Mouse (Mus musculus) limb, embryonic 12.5 days (tissue): Measurements from ENCODE around the gene Camkmt. TPM values are rescaled to one million over a fixed set of nuclear protein-coding genes. Genes with fewer than 3 reads are reported as not detected.

Source experiments
- ATAC-seq: fragments of 200-750 bp; cut with Nextera tagmentation; 2 replicates; pipeline ENCODE4 v1.8.0; 2017; ENCODE audit warnings: low read depth, moderate TSS enrichment; ENCODE audit not compliant: insufficient number of reproducible peaks, insufficient read depth, low FRiP score, low TSS enrichment
- H3K27ac ChIP-seq: fragments of 300-500 bp; sonication (generic); 2 replicates; pipeline ENCODE4 v1.5.1; 2016; ENCODE audit warnings: mild to moderate bottlenecking, moderate library complexity
- H3K27me3 ChIP-seq: fragments of 300-500 bp; sonication (generic); 2 replicates; pipeline ENCODE4 v1.6.1; 2016; ENCODE audit warnings: mild to moderate bottlenecking, moderate library complexity
- H3K36me3 ChIP-seq: fragments of 300-500 bp; sonication (generic); 2 replicates; pipeline ENCODE4 v1.6.1; 2016; ENCODE audit warnings: mild to moderate bottlenecking, moderate library complexity
- H3K4me1 ChIP-seq: fragments of 300-500 bp; sonication (generic); replicated peaks from 2 replicates; pipeline ENCODE4 v1.6.1; 2016
- H3K4me2 ChIP-seq: fragments of 300-500 bp; sonication (generic); 2 replicates; pipeline ENCODE4 v1.6.1; 2016; ENCODE audit warnings: mild to moderate bottlenecking, moderate library complexity
- H3K4me3 ChIP-seq: fragments of 300-500 bp; sonication (generic); replicated peaks from 2 replicates; pipeline ENCODE4 v1.5.1; 2016; ENCODE audit warnings: mild to moderate bottlenecking
- H3K9ac ChIP-seq: fragments of 300-500 bp; sonication (generic); replicated peaks from 2 replicates; pipeline ENCODE4 v1.6.1; 2016; ENCODE audit warnings: mild to moderate bottlenecking, moderate library complexity
- H3K9me3 ChIP-seq: fragments of 300-500 bp; sonication (generic); 2 replicates; pipeline ENCODE4 v1.6.1; 2016; ENCODE audit warnings: mild to moderate bottlenecking, moderate library complexity
- WGBS: fragments of 180-500 bp; shearing (Covaris S2); methylation state at CpG from one replicate; pipeline ENCODE4 v1.1.7; 2016; 5-methylcytosine and 5-hydroxymethylcytosine counted together
- polyA plus RNA-seq: library from polyadenylated mRNA; unstranded; fragments of >200 nt; fragmentation: Nextera tagmentation; extraction: Ambion mirVana; gene quantifications from 2 replicates; pipeline ENCODE4 v1.2.1, GENCODE M21; 2016

Camkmt gene
- polyA plus RNA-seq, 1 experiment from 2014 or later, result 14.3 TPM

DNA sequence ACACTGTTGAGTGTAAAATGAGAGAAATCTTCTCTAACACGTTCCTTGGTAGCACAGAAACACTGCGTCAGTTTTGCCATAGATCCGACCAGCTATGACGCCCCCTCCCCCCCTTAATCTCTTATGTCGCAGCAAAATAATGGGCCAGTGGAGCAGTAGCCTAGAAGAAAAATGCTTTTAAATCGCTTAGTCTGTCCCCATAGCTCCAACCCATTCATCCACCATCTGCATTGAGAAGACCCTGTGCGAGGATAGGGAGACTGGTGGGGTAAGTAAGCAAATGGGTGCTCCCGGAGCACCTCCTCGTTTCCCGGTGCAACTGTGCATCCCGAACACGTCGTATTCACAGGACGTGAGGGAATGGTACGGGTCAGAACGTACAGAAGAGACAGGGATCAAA lies 731 bp upstream of the Camkmt start:
- ATAC-seq, result no peak
- no peaks in the 10 kb centered on the region for H3K9me3 ChIP-seq
- H3K9ac ChIP-seq, result peak overlapping the region; percentile 64
- no peaks in the 10 kb centered on the region for H3K27me3 ChIP-seq
- peaks cover 15% of the 10 kb centered on the region for H3K4me1 ChIP-seq
- H3K27ac ChIP-seq, result peak overlapping the region; percentile 85
- peak overlapping the region; percentile 85 for H3K4me3 ChIP-seq
- no peaks in the 10 kb centered on the region for H3K36me3 ChIP-seq
- H3K4me2 ChIP-seq, result peak overlapping the region; percentile 66
- WGBS, result under 1% methylated on average over 16 of the region's 16 CpGs

- peak overlapping the region; percentile 85; the same call in 1 of the 2 replicates for H3K4me3 ChIP-seq
- H3K27me3 ChIP-seq, result no peaks in the 10 kb centered on the region
- H3K27ac ChIP-seq, result no peak overlapping the region
- no peak overlapping the region for H3K9ac ChIP-seq
- H3K4me1 ChIP-seq, result peaks cover 15% of the 10 kb centered on the region
- WGBS, result 93% methylated on average over 6 of the region's 6 CpGs
- H3K4me2 ChIP-seq, result peak overlapping the region; percentile 66
- no peaks in the 10 kb centered on the region for H3K9me3 ChIP-seq
- no peaks in the 10 kb centered on the region for H3K36me3 ChIP-seq
- no peak for ATAC-seq
These were observed 1.4 kb downstream of the Camkmt start for GRCm38 (mm10) chr17:85091762-85092161.

- H3K27ac ChIP-seq, result no peak overlapping the region
- H3K36me3 ChIP-seq, result peaks cover 22% of the 10 kb centered on the region
- H3K27me3 ChIP-seq, result no peaks in the 10 kb centered on the region
- peaks cover 14% of the 10 kb centered on the region; the same call in 1 of the 2 replicates for H3K9me3 ChIP-seq
- H3K4me2 ChIP-seq, result no peak overlapping the region
- ATAC-seq, result no peak
- 94% methylated on average over 3 of the region's 3 CpGs for WGBS
- H3K9ac ChIP-seq, result no peak overlapping the region
- peaks cover 5% of the 10 kb centered on the region; the same call in 1 of the 2 replicates for H3K4me1 ChIP-seq
- no peak overlapping the region for H3K4me3 ChIP-seq
These were observed 6.0 kb downstream of the Camkmt start for GRCm38 (mm10) chr17:85096396-85096795.

- H3K4me1 ChIP-seq, result no peaks in the 10 kb centered on the region
- 94% methylated on average over 7 of the region's 7 CpGs for WGBS
- H3K4me2 ChIP-seq, result no peak overlapping the region
- no peak overlapping the region for H3K4me3 ChIP-seq
- H3K27me3 ChIP-seq, result no peaks in the 10 kb centered on the region
- H3K36me3 ChIP-seq, result peaks cover 22% of the 10 kb centered on the region
- ATAC-seq, result no peak
- peaks cover 14% of the 10 kb centered on the region; the same call in 1 of the 2 replicates for H3K9me3 ChIP-seq
- H3K27ac ChIP-seq, result no peak overlapping the region
- no peak overlapping the region for H3K9ac ChIP-seq
These were observed 8.4 kb downstream of the Camkmt start for GRCm38 (mm10) chr17:85098677-85099323.

DNA sequence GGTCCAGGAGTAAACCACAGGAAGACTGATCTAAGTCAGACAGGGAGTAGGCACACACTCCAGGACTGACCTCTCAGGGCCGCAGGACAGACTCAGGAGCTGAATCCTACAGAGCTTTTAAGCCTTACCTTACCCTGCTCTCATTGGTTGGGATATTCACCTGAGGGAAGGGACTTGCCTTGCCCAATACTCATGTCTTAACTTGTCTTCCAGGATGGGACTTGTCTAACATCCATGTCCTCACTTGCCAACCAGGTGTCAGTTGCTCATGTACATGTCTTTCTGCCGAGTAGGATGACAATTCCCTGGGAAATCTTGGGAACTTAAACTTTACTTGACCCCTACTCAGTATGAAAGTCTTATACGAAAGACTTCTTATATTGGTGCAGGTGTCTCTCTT lies 9.9 kb downstream of the Camkmt start:
- peaks cover 22% of the 10 kb centered on the region for H3K36me3 ChIP-seq
- ATAC-seq, result no peak
- no peak overlapping the region for H3K27ac ChIP-seq
- no peak overlapping the region for H3K4me2 ChIP-seq
- 76% methylated on average over 3 of the region's 3 CpGs for WGBS
- peaks cover 14% of the 10 kb centered on the region; the same call in 1 of the 2 replicates for H3K9me3 ChIP-seq
- H3K9ac ChIP-seq, result no peak overlapping the region
- H3K4me1 ChIP-seq, result no peaks in the 10 kb centered on the region
- H3K4me3 ChIP-seq, result no peak overlapping the region
- H3K27me3 ChIP-seq, result no peaks in the 10 kb centered on the region

DNA sequence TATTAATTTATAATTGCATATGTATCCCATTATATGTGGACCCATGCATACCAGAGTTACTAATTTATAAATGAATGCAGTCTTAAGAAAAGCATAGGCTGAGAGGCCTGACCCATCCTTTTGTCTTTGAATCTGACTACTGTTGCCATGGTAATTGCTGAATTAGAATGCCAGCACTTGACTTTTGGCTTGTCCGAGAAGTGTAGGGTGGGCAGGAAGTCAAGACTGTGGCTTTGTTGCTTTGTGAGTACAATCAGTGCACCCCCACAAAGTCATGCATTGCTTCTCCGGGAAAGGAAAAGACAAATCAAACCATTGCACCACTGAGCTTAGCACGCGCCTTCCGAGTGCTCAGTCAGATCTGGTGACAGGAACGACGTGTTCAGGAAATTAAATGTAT lies 11.4 kb downstream of the Camkmt start:
- Histone ChIP-seq H3K27me3 (no peaks in the 10 kb centered on the region), H3K4me3 (no peak overlapping the region), H3K9me3 (peaks cover 14% of the 10 kb centered on the region; the same call in 1 of the 2 replicates), H3K27ac (no peak overlapping the region), H3K4me1 (no peaks in the 10 kb centered on the region), H3K9ac (no peak overlapping the region), H3K4me2 (no peak overlapping the region), H3K36me3 (peaks cover 22% of the 10 kb centered on the region)
- 91% methylated on average over 7 of the region's 7 CpGs for WGBS
- ATAC-seq, result no peak

GRCm38 (mm10) chr17:85103310-85103709 lies 13.0 kb downstream of the Camkmt start:
- Histone ChIP-seq H3K27ac (no peak overlapping the region), H3K9ac (no peak overlapping the region), H3K4me1 (no peaks in the 10 kb centered on the region), H3K4me2 (no peak overlapping the region), H3K36me3 (peaks cover 11% of the 10 kb centered on the region), H3K9me3 (peaks cover 7% of the 10 kb centered on the region; the same call in 1 of the 2 replicates), H3K27me3 (no peaks in the 10 kb centered on the region), H3K4me3 (no peak overlapping the region)
- ATAC-seq, result no peak
- 38% methylated on average over 2 of the region's 2 CpGs for WGBS

- H3K27ac ChIP-seq, result no peak overlapping the region
- H3K9me3 ChIP-seq, result no peaks in the 10 kb centered on the region
- no peaks in the 10 kb centered on the region for H3K27me3 ChIP-seq
- H3K4me3 ChIP-seq, result no peak overlapping the region
- H3K9ac ChIP-seq, result no peak overlapping the region
- no peak for ATAC-seq
- no peaks in the 10 kb centered on the region for H3K4me1 ChIP-seq
- H3K36me3 ChIP-seq, result no peaks in the 10 kb centered on the region
- 97% methylated on average over 1 of the region's 1 CpGs for WGBS
- no peak overlapping the region for H3K4me2 ChIP-seq
These were observed 20.3 kb downstream of the Camkmt start for GRCm38 (mm10) chr17:85110640-85111039.

DNA sequence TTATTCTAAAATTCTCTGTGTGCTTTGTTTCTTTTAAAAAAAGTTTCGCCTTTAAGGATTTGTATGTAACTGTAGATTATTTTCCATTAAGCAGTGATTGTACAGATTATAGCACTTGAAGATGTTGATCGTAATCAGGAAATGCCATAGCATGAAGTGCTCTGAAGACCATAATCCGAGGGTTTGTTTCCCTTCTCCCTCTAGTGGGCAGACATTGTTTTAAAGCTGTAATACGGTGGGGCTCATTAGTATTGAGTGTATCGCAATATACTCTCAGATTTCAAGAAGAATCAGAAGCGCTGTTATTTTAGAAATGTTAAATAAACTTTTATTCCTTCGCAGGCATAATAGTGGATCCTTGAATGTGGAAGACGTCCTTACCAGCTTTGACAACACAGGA lies 23.1 kb downstream of the Camkmt start:
- no peak overlapping the region for H3K4me2 ChIP-seq
- no peak overlapping the region for H3K9ac ChIP-seq
- H3K9me3 ChIP-seq, result no peaks in the 10 kb centered on the region
- 88% methylated on average over 8 of the region's 8 CpGs for WGBS
- no peaks in the 10 kb centered on the region for H3K27me3 ChIP-seq
- H3K4me1 ChIP-seq, result no peaks in the 10 kb centered on the region
- H3K27ac ChIP-seq, result no peak overlapping the region
- H3K36me3 ChIP-seq, result no peaks in the 10 kb centered on the region
- ATAC-seq, result no peak
- no peak overlapping the region for H3K4me3 ChIP-seq

DNA sequence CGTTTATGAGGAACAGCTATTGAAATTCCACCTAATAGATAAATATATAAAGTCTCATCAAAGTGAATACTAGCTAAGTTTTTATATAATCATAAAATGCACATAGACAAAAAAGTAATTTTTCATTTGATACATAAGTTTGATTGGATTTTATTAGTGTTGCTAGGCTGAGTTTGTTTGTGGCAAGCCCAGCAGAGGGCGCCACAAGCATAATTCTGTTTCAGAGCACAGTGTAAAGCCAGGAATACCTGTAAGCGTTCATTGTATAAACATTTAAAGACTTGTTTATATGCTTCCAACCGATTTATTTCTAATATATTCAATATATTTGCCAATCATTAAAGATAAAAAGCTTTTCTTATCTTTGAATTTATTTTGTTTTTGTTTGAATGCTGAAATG lies 26.3 kb downstream of the Camkmt start:
- H3K27me3 ChIP-seq, result no peaks in the 10 kb centered on the region
- ATAC-seq, result no peak
- H3K9me3 ChIP-seq, result no peaks in the 10 kb centered on the region
- H3K36me3 ChIP-seq, result no peaks in the 10 kb centered on the region
- no peak overlapping the region for H3K4me2 ChIP-seq
- WGBS, result 31% methylated on average over 4 of the region's 4 CpGs
- H3K9ac ChIP-seq, result no peak overlapping the region
- no peak overlapping the region for H3K4me3 ChIP-seq
- H3K4me1 ChIP-seq, result no peaks in the 10 kb centered on the region
- H3K27ac ChIP-seq, result no peak overlapping the region

DNA sequence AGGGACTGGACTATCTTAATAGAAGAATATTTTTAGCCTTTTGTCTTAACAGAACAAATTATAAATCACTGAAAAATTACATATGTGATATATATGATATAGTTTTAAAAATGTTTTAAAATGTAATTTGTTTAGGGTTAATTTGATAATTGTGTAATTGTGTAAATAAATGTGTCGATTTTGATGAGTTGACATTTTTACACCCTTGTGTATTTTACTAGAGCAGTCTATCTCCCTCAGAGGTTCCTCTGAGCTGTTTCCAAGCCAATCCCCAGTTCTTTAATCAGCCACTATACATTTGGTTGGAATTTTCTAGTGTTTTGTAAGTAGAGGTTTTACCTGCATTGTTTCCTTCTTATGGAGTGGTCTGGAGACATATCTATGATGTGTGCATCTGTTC lies 48.0 kb downstream of the Camkmt start:
- Histone ChIP-seq H3K9ac (no peak overlapping the region), H3K27me3 (no peaks in the 10 kb centered on the region), H3K4me2 (no peak overlapping the region), H3K27ac (no peak overlapping the region), H3K9me3 (no peaks in the 10 kb centered on the region), H3K4me1 (no peaks in the 10 kb centered on the region; the same call in 1 of the 2 replicates), H3K4me3 (no peak overlapping the region), H3K36me3 (no peaks in the 10 kb centered on the region)
- ATAC-seq, result no peak
- 92% methylated on average over 1 of the region's 1 CpGs for WGBS

DNA sequence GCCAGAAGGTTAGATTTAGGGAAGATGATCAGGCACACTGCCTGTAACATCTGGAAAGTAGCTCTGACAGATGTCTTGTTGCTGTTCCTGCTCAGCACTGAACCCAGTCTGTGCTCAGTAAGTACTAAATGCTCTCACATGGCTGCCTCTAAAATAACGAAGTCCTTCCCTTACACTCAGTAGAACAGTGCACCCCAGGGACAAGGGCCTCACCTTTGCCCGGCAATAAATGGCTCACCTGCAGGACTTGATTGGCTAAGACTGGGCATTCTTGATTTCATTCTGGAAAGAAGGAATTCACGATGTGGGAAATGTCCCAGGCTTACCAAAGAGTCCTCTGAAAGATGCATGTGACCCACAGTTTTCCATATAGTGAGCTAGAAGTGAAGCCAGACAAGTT lies 51.3 kb downstream of the Camkmt start:
- no peak overlapping the region for H3K9ac ChIP-seq
- H3K27me3 ChIP-seq, result no peaks in the 10 kb centered on the region
- WGBS, result 53% methylated on average over 3 of the region's 3 CpGs
- ATAC-seq, result no peak
- H3K4me1 ChIP-seq, result no peaks in the 10 kb centered on the region; the same call in 1 of the 2 replicates
- H3K4me3 ChIP-seq, result no peak overlapping the region
- no peaks in the 10 kb centered on the region for H3K9me3 ChIP-seq
- H3K36me3 ChIP-seq, result no peaks in the 10 kb centered on the region
- H3K27ac ChIP-seq, result no peak overlapping the region
- no peak overlapping the region for H3K4me2 ChIP-seq
